Mouse (Mus musculus) left cerebral cortex, postnatal 25 days (tissue): ENCODE results near the gene Gm3239. TPM values are rescaled to one million over a fixed set of nuclear protein-coding genes. Genes with fewer than 3 reads are reported as not detected.
"Not testable (repeated sequence)": the region's sequence is repeated elsewhere in the genome, so short reads cannot be mapped to it uniquely, and the experiment has no call there.

Source experiments
- DNase-seq, 2 experiments: peaks; one replicate each; pipeline ENCODE4 v3.0.0; 2022; ENCODE audit warnings: low spot score in 2 of 2, mixed read lengths in 1 of 2
- intact Hi-C: fragments of 180-260 bp; cut with DNase I; formaldehyde crosslinking; loops from one replicate; pipeline ENCODE4 v1.15.1; 2025
- total RNA-seq, 2 experiments: library from RNA; stranded (reverse); gene quantifications; 2 replicates each; pipeline ENCODE4 v1.2.3; 2021

Gm3239 gene
- under 1 TPM in 1 of 2 experiments, not detected in 1; 0.23 TPM for total RNA-seq

DNA sequence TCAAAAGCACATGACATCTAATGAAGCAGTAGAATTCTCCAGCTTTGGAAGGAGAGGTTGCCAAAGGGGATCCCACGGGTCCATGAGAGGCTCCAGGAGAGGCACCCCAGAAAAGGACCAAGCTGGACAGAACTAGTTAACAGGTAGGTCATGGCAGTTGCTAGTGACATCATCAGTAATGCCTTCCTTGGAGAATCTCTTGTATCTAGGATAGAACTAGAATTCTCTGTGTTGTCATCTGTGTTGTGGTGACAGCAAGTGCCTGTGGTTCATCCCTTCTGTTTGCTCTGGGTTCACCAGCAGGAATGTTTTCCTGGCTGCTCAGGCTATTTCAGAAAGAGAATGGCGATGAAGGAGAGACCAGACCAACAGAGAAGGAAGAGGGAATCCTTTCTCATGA lies at the start of gene Gm3239:
Gm3239 (plus strand) TSS at position 301 of the 400 bp plus-strand sequence.
- DNase-seq, intact Hi-C loops: not testable (repeated sequence)

DNA sequence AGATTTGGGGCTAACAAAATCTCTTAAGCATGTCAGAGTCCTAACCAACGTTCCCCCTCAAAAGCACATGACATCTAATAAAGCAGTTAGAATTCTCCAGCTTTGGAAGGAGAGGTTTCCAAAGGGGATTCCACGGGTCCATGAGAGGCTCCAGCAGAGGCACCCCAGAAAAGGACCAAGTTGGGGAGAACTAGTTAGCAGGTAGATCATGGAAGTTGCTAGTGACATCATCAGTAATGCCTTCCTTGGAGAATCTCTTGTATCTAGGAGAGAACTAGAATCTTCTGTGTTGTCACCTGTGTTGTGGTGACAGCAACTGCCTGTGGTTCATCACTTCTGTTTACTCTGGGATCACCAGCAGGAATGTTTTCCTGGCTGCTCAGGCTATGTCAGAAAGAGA lies 31.9 kb upstream of the Gm3239 start, which contains the start of gene Gm8159:
Gm8159 (plus strand) TSS at position 301 of the 400 bp plus-strand sequence.
- DNase-seq, intact Hi-C loops: not testable (repeated sequence)

DNA sequence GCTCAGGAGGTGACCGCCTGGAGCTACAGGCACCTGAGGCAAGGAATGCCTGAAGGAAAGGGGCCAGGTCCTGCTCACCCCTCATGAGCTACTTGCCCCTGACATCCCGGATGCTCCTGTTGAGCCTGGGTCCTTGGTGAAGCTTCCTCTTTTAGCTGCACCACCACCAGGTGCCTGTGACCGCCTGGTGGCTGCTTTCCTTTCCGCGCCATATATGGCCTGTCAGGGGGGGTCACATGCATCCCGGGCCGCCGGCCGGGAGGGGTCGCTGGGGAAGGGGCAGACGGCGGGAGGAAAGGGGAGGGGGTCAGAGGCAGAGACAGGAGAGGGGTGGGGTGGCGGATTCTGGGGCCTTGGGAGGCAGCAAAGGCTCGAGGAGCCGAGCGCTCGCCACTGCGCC lies 14.7 kb upstream of the Gm3239 start:
- DNase-seq: peak; percentile 2 to 6
- intact Hi-C loops: not testable (repeated sequence)

DNA sequence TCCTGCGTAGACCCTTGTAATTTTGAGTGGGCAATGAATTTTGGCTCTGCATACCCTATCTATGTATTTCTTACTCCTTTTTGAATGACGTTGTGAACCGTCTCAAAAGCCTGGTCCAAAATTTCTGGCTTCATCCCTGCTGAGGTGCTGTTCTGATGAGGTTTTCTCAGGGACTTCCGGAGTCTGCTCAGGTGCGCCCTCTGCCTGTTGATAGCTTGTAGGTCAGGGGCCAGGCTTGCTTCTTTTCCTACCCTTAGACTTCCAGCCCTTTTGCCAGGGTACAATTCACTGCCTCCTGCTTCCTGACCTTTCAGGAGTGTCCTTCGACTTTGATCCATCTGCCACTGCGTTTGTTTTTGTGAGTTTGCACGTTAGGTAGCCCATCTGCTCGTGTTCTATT lies 13.7 kb upstream of the Gm3239 start:
- peak; percentile 15 to 30 for DNase-seq
- intact Hi-C loops: not testable (repeated sequence)

DNA sequence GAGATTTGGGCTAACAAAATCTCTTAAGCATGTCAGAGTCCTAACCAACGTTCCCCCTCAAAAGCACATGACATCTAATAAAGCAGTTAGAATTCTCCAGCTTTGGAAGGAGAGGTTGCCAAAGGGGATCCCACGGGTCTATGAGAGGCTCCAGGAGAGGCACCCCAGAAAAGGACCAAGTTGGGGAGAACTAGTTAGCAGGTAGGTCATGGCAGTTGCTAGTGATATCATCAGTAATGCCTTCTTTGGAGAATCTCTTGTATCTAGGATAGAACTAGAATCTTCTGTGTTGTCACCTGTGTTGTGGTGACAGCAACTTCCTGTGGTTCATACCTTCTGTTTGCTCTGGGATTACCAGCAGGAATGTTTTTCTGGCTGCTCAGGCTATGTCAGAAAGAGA lies 44.9 kb downstream of the Gm3239 start, which contains the start of gene Gm7876:
Gm7876 (plus strand) TSS at position 301 of the 400 bp plus-strand sequence.
- DNase-seq: not testable (repeated sequence)

More for the DNA sequence above, 44.9 kb downstream of the Gm3239 start, which contains the start of gene Gm7876:
- intact Hi-C loops: not testable (repeated sequence)

Other genes with a start within 250 kb of the Gm3239 start
- under 1 TPM; 0.46 to 0.94 TPM for gene Gm3164, start 248.7 kb upstream of the Gm3239 start, total RNA-seq
- not detected for gene Gm3173, start 233.2 kb upstream of the Gm3239 start, total RNA-seq
- not detected for gene Gm3182, start 182.4 kb upstream of the Gm3239 start, total RNA-seq
- gene Gm3047, start 108.8 kb upstream of the Gm3239 start, total RNA-seq: not detected
- gene Gm8159, start 31.8 kb upstream of the Gm3239 start, total RNA-seq: under 1 TPM; 0.32 to 0.44 TPM
- not detected for gene Gm7876, start 45.0 kb downstream of the Gm3239 start, total RNA-seq
- under 1 TPM in 1 of 2 experiments, not detected in 1; 0.43 TPM for gene Gm3252, start 62.6 kb downstream of the Gm3239 start, total RNA-seq
- not detected for gene Gm9602, start 112.1 kb downstream of the Gm3239 start, total RNA-seq
- gene Gm3269, start 173.9 kb downstream of the Gm3239 start, total RNA-seq: not detected
- gene Gm3264, start 191.4 kb downstream of the Gm3239 start, total RNA-seq: not detected
- gene Gm3278, start 228.2 kb downstream of the Gm3239 start, total RNA-seq: not detected